Mouse (Mus musculus) heart, adult 18-20 months (tissue): Measurements from ENCODE around the gene Gnptab. TPM values are rescaled to one million over a fixed set of nuclear protein-coding genes. Genes with fewer than 3 reads are reported as not detected.

ENCODE experiments used
- total RNA-seq, 2 experiments: library from RNA; stranded (reverse); gene quantifications; 2 replicates each; pipeline ENCODE4 v1.2.3; 2021

Gnptab gene
- total RNA-seq, 2 experiments from 2014 or later: 25.5 to 25.9 TPM

Other genes starting within 250 kb of the Gnptab start
- under 1 TPM; 0.17 to 0.28 TPM for gene Parpbp, start 232.2 kb upstream of the Gnptab start, total RNA-seq
- gene Nup37, start 232.1 kb upstream of the Gnptab start, total RNA-seq: 1 to 10 TPM; 6.8 to 8.0 TPM
- 10 to 100 TPM; 32.5 to 34.5 TPM for gene Washc3, start 178.0 kb upstream of the Gnptab start, total RNA-seq
- gene Dram1, start 52 bp upstream of the Gnptab start, total RNA-seq: 1 to 10 TPM; 2.9 to 4.2 TPM
- under 1 TPM in 1 of 2 experiments, not detected in 1; 0.41 TPM for gene Sycp3, start 80.4 kb downstream of the Gnptab start, total RNA-seq
- gene Chpt1, start 124.9 kb downstream of the Gnptab start, total RNA-seq: 100 to 1,000 TPM; 329 to 344 TPM
- gene Mybpc1, start 226.0 kb downstream of the Gnptab start, total RNA-seq: under 1 TPM; 0.37 to 0.75 TPM